Mouse (Mus musculus): ENCODE results near the gene Cabp4.

Cabp4 gene

GRCm38 (mm10) chr19:4143759-4144268 is at the start of gene Cabp4:
TSS of gene Cabp4 (minus strand) at chr19:4144033.
- DNase-seq: no peak

- DNase-seq: no peak
These were observed 49.3 kb upstream of the Cabp4 start for GRCm38 (mm10) chr19:4193129-4193528.

- DNase-seq: no peak
These were observed 48.6 kb upstream of the Cabp4 start for GRCm38 (mm10) chr19:4192251-4192985.

- peak; percentile 98 for DNase-seq
These were observed 47.9 kb upstream of the Cabp4 start, which contains the start of gene Ppp1ca for GRCm38 (mm10) chr19:4191528-4192250. TSS of gene Ppp1ca (plus strand) at chr19:4192065.

- DNase-seq: no peak
These were observed 47.0 kb upstream of the Cabp4 start, which contains the start of gene Tbc1d10c for GRCm38 (mm10) chr19:4190831-4191334. TSS of gene Tbc1d10c (minus strand) at chr19:4191284.

- DNase-seq: no peak
These were observed 45.3 kb upstream of the Cabp4 start for GRCm38 (mm10) chr19:4189051-4189620.

- no peak for DNase-seq
These were observed 43.5 kb upstream of the Cabp4 start for GRCm38 (mm10) chr19:4187303-4187702.

GRCm38 (mm10) chr19:4184976-4185975 is 41.4 kb upstream of the Cabp4 start:
- DNase-seq: no peak

- DNase-seq: no peak
These were observed 39.9 kb upstream of the Cabp4 start for GRCm38 (mm10) chr19:4183689-4184088.

GRCm38 (mm10) chr19:4181892-4182291 is 38.1 kb upstream of the Cabp4 start:
- peak; percentile 70 for DNase-seq

- no peak for DNase-seq
These were observed 36.6 kb upstream of the Cabp4 start for GRCm38 (mm10) chr19:4180411-4180810.

- no peak for DNase-seq
These were observed 31.6 kb upstream of the Cabp4 start, which contains the start of gene Carns1 for GRCm38 (mm10) chr19:4175368-4175947. TSS of gene Carns1 (minus strand) at chr19:4175479.

- DNase-seq: no peak
These were observed 29.1 kb upstream of the Cabp4 start for GRCm38 (mm10) chr19:4172925-4173324.

- DNase-seq: no peak
These were observed 27.8 kb upstream of the Cabp4 start for GRCm38 (mm10) chr19:4171393-4172290.

GRCm38 (mm10) chr19:4170723-4171392 is 27.0 kb upstream of the Cabp4 start:
- DNase-seq: no peak

- DNase-seq: no peak
These were observed 26.0 kb upstream of the Cabp4 start for GRCm38 (mm10) chr19:4169810-4170209.

- peak; percentile 99 for DNase-seq
These were observed 25.5 kb upstream of the Cabp4 start for GRCm38 (mm10) chr19:4169378-4169784.

GRCm38 (mm10) chr19:4166678-4167476 is 23.0 kb upstream of the Cabp4 start:
- no peak for DNase-seq

- no peak for DNase-seq
These were observed 20.9 kb upstream of the Cabp4 start for GRCm38 (mm10) chr19:4164721-4165120.
